Mouse (Mus musculus) G1E (cell line): Measurements from ENCODE around the gene Slc37a3. TPM values are rescaled to one million over a fixed set of nuclear protein-coding genes. Genes with fewer than 3 reads are reported as not detected.
A peak's percentile ranks its signal among the peaks of the same experiment; 100 is the strongest.
"Not testable (repeated sequence)": the region's sequence is repeated elsewhere in the genome, so short reads cannot be mapped to it uniquely, and the experiment has no call there.

ENCODE experiments used
- ATAC-seq: 2 replicates; pipeline ENCODE4 v1.8.0; 2016; ENCODE audit warnings: mild to moderate bottlenecking; ENCODE audit not compliant: insufficient number of reproducible peaks, poor library complexity, low FRiP score, severe bottlenecking; ENCODE audit errors: extremely low read depth
- DNase-seq: peaks from one replicate; pipeline ENCODE4 v3.0.0; 2012; ENCODE audit warnings: low spot score
- H3K27me3 ChIP-seq: 2 replicates; pipeline ENCODE4 v1.6.1; 2012; ENCODE audit warnings: mild to moderate bottlenecking, low read length, inconsistent platforms; ENCODE audit not compliant: insufficient read depth
- H3K36me3 ChIP-seq: replicated peaks from 2 replicates; pipeline ENCODE3; 2012; ENCODE audit warnings: mild to moderate bottlenecking, inconsistent platforms
- H3K4me1 ChIP-seq: 2 replicates; pipeline ENCODE4 v1.6.1; 2012; ENCODE audit warnings: low read depth, low read length, inconsistent platforms, mixed read lengths; ENCODE audit not compliant: insufficient read depth
- H3K4me3 ChIP-seq: 2 replicates; pipeline ENCODE4 v1.5.1; 2012; ENCODE audit warnings: low read depth, mild to moderate bottlenecking, inconsistent platforms, low read length, moderate library complexity, mixed read lengths
- H3K9me3 ChIP-seq: replicated peaks from 2 replicates; pipeline ENCODE4 v1.6.1; 2012; ENCODE audit warnings: inconsistent platforms
- CTCF ChIP-seq: IDR thresholded peaks from 2 replicates; pipeline ENCODE4 v1.5.1; 2012; ENCODE audit warnings: low read depth, low read length, inconsistent platforms, mixed read lengths
- GATA1 ChIP-seq: IDR thresholded peaks from 2 replicates; pipeline ENCODE4 v1.6.1; 2012; ENCODE audit warnings: borderline replicate concordance, low read length, inconsistent platforms, mixed read lengths
- GATA2 ChIP-seq: IDR thresholded peaks from 2 replicates; pipeline ENCODE4 v1.6.1; 2012; ENCODE audit warnings: low read depth, low read length, inconsistent platforms, borderline replicate concordance
- POLR2AphosphoS5 ChIP-seq: IDR thresholded peaks from 2 replicates; pipeline ENCODE4 v1.6.1; 2012; ENCODE audit warnings: low read depth, low read length, inconsistent platforms; ENCODE audit not compliant: insufficient replicate concordance
- TAL1 ChIP-seq: conservative IDR thresholded peaks from 2 replicates; pipeline ENCODE4 v1.6.1; 2012; ENCODE audit warnings: low read depth, low read length, inconsistent platforms, mixed read lengths
- polyA plus RNA-seq: library from polyadenylated mRNA; stranded (reverse); fragments of >175 nt; gene quantifications from 2 replicates; pipeline ENCODE4 v1.2.3, GENCODE M21; 2012
- total RNA-seq, 2 experiments: library from RNA; stranded (forward) in 1 of 2; stranded (reverse) in 1 of 2; fragments of 200-1000 nt in 1 of 2; fragments of >200 nt in 1 of 2; fragmentation: Nextera tagmentation in 1 of 2; gene quantifications; 2 replicates each; pipeline ENCODE4 v1.2.3; 2014 to 2017

Slc37a3 gene
- total and polyA plus RNA-seq, 3 experiments: 2.1 to 22.4 (median 18.0) TPM

- Histone ChIP-seq H3K27me3 (peaks cover 33% of the 10 kb centered on the region), H3K4me1 (peaks cover 28% of the 10 kb centered on the region), H3K4me3 (no peak within 1 kb of the TSS), H3K9me3 (no peaks in the 10 kb centered on the region), H3K36me3 (no peaks in the 10 kb centered on the region)
- TF ChIP-seq POLR2AphosphoS5 (no peak), GATA2 (no peak), CTCF (no peak), GATA1 (no peak), TAL1 (no peak)
- ATAC-seq (no peak), DNase-seq (no peak)
Observed at GRCm38 (mm10) chr6:39381125-39381880, 3.8 kb upstream of the Slc37a3 start, which contains the start of gene Rab19. Gene Rab19, plus strand, starts transcription at chr6:39381175.

- H3K36me3 ChIP-seq: no peaks in the 10 kb centered on the region
- peaks cover 31% of the 10 kb centered on the region for H3K4me1 ChIP-seq
- DNase-seq: no peak
- no peaks in the 10 kb centered on the region for H3K9me3 ChIP-seq
- no peak overlapping the region for H3K4me3 ChIP-seq
- TF ChIP-seq GATA1 (no peak), TAL1 (no peak), CTCF (no peak), POLR2AphosphoS5 (no peak), GATA2 (no peak)
- peaks cover 26% of the 10 kb centered on the region for H3K27me3 ChIP-seq
- ATAC-seq: no peak
Observed at GRCm38 (mm10) chr6:39380276-39380675, 2.8 kb upstream of the Slc37a3 start.

- TF ChIP-seq GATA2 (no peak), TAL1 (no peak), POLR2AphosphoS5 (no peak), GATA1 (no peak), CTCF (no peak)
- Histone ChIP-seq H3K4me1 (peaks cover 31% of the 10 kb centered on the region), H3K9me3 (no peaks in the 10 kb centered on the region), H3K4me3 (no peak overlapping the region), H3K36me3 (peaks cover 2% of the 10 kb centered on the region), H3K27me3 (peaks cover 23% of the 10 kb centered on the region)
- ATAC-seq (peak; percentile 45; the same call in 1 of the 2 replicates), DNase-seq (no peak)
Observed at GRCm38 (mm10) chr6:39379749-39380148, 2.3 kb upstream of the Slc37a3 start.

- Histone ChIP-seq H3K4me1 (peaks cover 31% of the 10 kb centered on the region), H3K9me3 (no peaks in the 10 kb centered on the region), H3K27me3 (peaks cover 22% of the 10 kb centered on the region), H3K36me3 (peaks cover 7% of the 10 kb centered on the region), H3K4me3 (no peak overlapping the region)
- TF ChIP-seq GATA1 (no peak), TAL1 (no peak), POLR2AphosphoS5 (no peak), GATA2 (no peak), CTCF (no peak)
- ATAC-seq: peak; percentile 51; the same call in 1 of the 2 replicates
- DNase-seq: peak; percentile 8
Observed at GRCm38 (mm10) chr6:39379224-39379623, 1.7 kb upstream of the Slc37a3 start.

- Histone ChIP-seq H3K27me3 (peaks cover 15% of the 10 kb centered on the region), H3K4me1 (peaks cover 31% of the 10 kb centered on the region), H3K36me3 (peaks cover 13% of the 10 kb centered on the region)
- ATAC-seq, H3K4me3 ChIP-seq, H3K9me3 ChIP-seq, DNase-seq: not testable (repeated sequence)
Observed at GRCm38 (mm10) chr6:39378161-39378835, 823 bp upstream of the Slc37a3 start.

- H3K9me3 ChIP-seq: no peaks in the 10 kb centered on the region
- no peak for TF ChIP-seq GATA2
- no peak for TF ChIP-seq TAL1
- no peak for TF ChIP-seq CTCF
- no peak for TF ChIP-seq GATA1
- TF ChIP-seq POLR2AphosphoS5: no peak
- peaks cover 31% of the 10 kb centered on the region for H3K4me1 ChIP-seq
- DNase-seq (no peak), ATAC-seq (no peak)
- peaks cover 13% of the 10 kb centered on the region for H3K27me3 ChIP-seq
- H3K4me3 ChIP-seq: peak overlapping the region; percentile 78
- peaks cover 23% of the 10 kb centered on the region for H3K36me3 ChIP-seq
Observed at GRCm38 (mm10) chr6:39376775-39377174, 700 bp downstream of the Slc37a3 start.
